Mouse (Mus musculus) MEL (cell line): ENCODE data around the gene Etfdh. TPM values are rescaled to one million over a fixed set of nuclear protein-coding genes. Genes with fewer than 3 reads are reported as not detected.

ENCODE experiments used
- DNase-seq: peaks from one replicate; pipeline ENCODE4 v3.0.0; 2011; ENCODE audit warnings: low read depth, low spot score
- H3K27ac ChIP-seq: 2 replicates; pipeline ENCODE4 v1.5.1; 2012; ENCODE audit warnings: low read depth, mild to moderate bottlenecking, control low read depth, low read length, moderate library complexity; ENCODE audit not compliant: control insufficient read depth
- H3K27me3 ChIP-seq, 2 experiments: fragments of 150-350 bp in 1 of 2; sonication (generic) in 1 of 2; 2 replicates each; pipeline ENCODE4 v1.6.1; 2012; ENCODE audit warnings: low read length in 2 of 2, mild to moderate bottlenecking in 2 of 2, improper control_type of control experiment in 1 of 2, moderate library complexity in 1 of 2; ENCODE audit not compliant: insufficient read depth in 2 of 2, control insufficient read depth in 1 of 2
- H3K36me3 ChIP-seq, 2 experiments: 2 replicates each; pipeline ENCODE4 v1.6.1; 2012 to 2014; ENCODE audit warnings: low read length in 2 of 2, improper control_type of control experiment in 1 of 2, inconsistent platforms in 1 of 2, mild to moderate bottlenecking in 1 of 2; ENCODE audit not compliant: insufficient read depth in 2 of 2, control insufficient read depth in 1 of 2
- H3K4me1 ChIP-seq, 2 experiments: fragments of 150-350 bp in 1 of 2; sonication (generic) in 1 of 2; 2 replicates each; pipeline ENCODE4 v1.6.1; 2012; ENCODE audit warnings: low read length in 2 of 2, improper control_type of control experiment in 1 of 2, mild to moderate bottlenecking in 1 of 2; ENCODE audit not compliant: insufficient read depth in 2 of 2, control insufficient read depth in 1 of 2
- H3K4me3 ChIP-seq, 2 experiments: fragments of 150-350 bp in 1 of 2; sonication (generic) in 1 of 2; 2 replicates each; pipeline ENCODE4 v1.5.1; 2012; ENCODE audit warnings: low read depth in 2 of 2, low read length in 2 of 2, mild to moderate bottlenecking in 2 of 2, moderate library complexity in 2 of 2, control low read depth in 1 of 2, improper control_type of control experiment in 1 of 2; ENCODE audit not compliant: control insufficient read depth in 1 of 2, insufficient read depth in 1 of 2
- H3K79me2 ChIP-seq: 2 replicates; pipeline ENCODE4 v1.6.1; 2012; ENCODE audit warnings: mild to moderate bottlenecking, low read length, moderate library complexity; ENCODE audit not compliant: control insufficient read depth, poor library complexity, insufficient read depth
- H3K9ac ChIP-seq: 2 replicates; pipeline ENCODE4 v1.6.1; 2012; ENCODE audit warnings: low read depth, mild to moderate bottlenecking, control low read depth, low read length, moderate library complexity; ENCODE audit not compliant: control insufficient read depth, poor library complexity, severe bottlenecking
- H3K9me3 ChIP-seq: fragments of 150-350 bp; sonication (generic); replicated peaks from 2 replicates; pipeline ENCODE4 v1.6.1; 2012; ENCODE audit warnings: mild to moderate bottlenecking, low read length, improper control_type of control experiment, moderate library complexity; ENCODE audit not compliant: insufficient read depth
- CTCF ChIP-seq, 3 experiments: IDR thresholded peaks in 2 of 3; conservative IDR thresholded peaks in 1 of 3; 2 replicates each; pipeline ENCODE4 v1.5.1; 2011 to 2012; ENCODE audit warnings: low read length in 3 of 3, low read depth in 2 of 3, mild to moderate bottlenecking in 2 of 3, improper control_type of control experiment in 1 of 3, inconsistent platforms in 1 of 3, mixed read lengths in 1 of 3, moderate library complexity in 1 of 3; ENCODE audit not compliant: control insufficient read depth in 1 of 3, insufficient read depth in 1 of 3, poor library complexity in 1 of 3, severe bottlenecking in 1 of 3
- ELF1 ChIP-seq: IDR thresholded peaks from 2 replicates; pipeline ENCODE4 v1.6.1; 2014; ENCODE audit warnings: low read depth, mild to moderate bottlenecking, inconsistent platforms, low read length, improper control_type of control experiment, moderate library complexity
- EP300 ChIP-seq, 2 experiments: IDR thresholded peaks; 2 replicates each; pipeline ENCODE4 v1.6.1; 2011; ENCODE audit warnings: improper control_type of control experiment in 2 of 2, low read length in 2 of 2, low read depth in 1 of 2, mild to moderate bottlenecking in 1 of 2
- MAX ChIP-seq: IDR thresholded peaks from 2 replicates; pipeline ENCODE4 v1.6.1; 2011; ENCODE audit warnings: low read length, improper control_type of control experiment
- MEF2A ChIP-seq: IDR thresholded peaks from 2 replicates; pipeline ENCODE4 v1.6.1; 2014; ENCODE audit warnings: low read depth, mild to moderate bottlenecking, inconsistent platforms, low read length, improper control_type of control experiment; ENCODE audit not compliant: poor library complexity, insufficient replicate concordance, severe bottlenecking; ENCODE audit errors: extremely low read depth
- MXI1 ChIP-seq: IDR thresholded peaks from 2 replicates; pipeline ENCODE4 v1.6.1; 2011; ENCODE audit warnings: mild to moderate bottlenecking, low read depth, low read length, improper control_type of control experiment
- NELFE ChIP-seq: IDR thresholded peaks from 2 replicates; pipeline ENCODE4 v1.6.1; 2011; ENCODE audit warnings: low read depth, low read length, improper control_type of control experiment
- POLR2AphosphoS5 ChIP-seq: IDR thresholded peaks from 2 replicates; pipeline ENCODE4 v1.6.1; 2012; ENCODE audit warnings: low read depth, borderline replicate concordance, mild to moderate bottlenecking, inconsistent platforms, low read length, moderate library complexity, mixed read lengths
- RCOR1 ChIP-seq: IDR thresholded peaks from 2 replicates; pipeline ENCODE4 v1.6.1; 2012; ENCODE audit warnings: low read depth, mild to moderate bottlenecking, inconsistent platforms, low read length, improper control_type of control experiment
- SIN3A ChIP-seq: IDR thresholded peaks from 2 replicates; pipeline ENCODE4 v1.6.1; 2012; ENCODE audit warnings: low read length, improper control_type of control experiment, inconsistent platforms
- ZNF384 ChIP-seq: IDR thresholded peaks from 2 replicates; pipeline ENCODE4 v1.6.1; 2012; ENCODE audit warnings: low read depth, mild to moderate bottlenecking, inconsistent platforms, low read length, improper control_type of control experiment
- polyA plus RNA-seq, 2 experiments: library from polyadenylated mRNA; stranded (reverse) in 1 of 2; unstranded in 1 of 2; fragments of >175 nt in 1 of 2; fragments of >200 nt in 1 of 2; gene quantifications; 2 replicates each; pipeline versions ENCODE4 v1.2.1 to v1.2.4; 2012; ENCODE audit warnings: low replicate concordance in 2 of 2, low read depth in 1 of 2; ENCODE audit not compliant: insufficient read length in 2 of 2, insufficient read depth in 1 of 2, missing spikeins in 1 of 2
- total RNA-seq: library from RNA; depleted of rRNA; stranded (reverse); fragments of 300-350 nt; gene quantifications from 2 replicates; pipeline ENCODE4 v1.2.3, GENCODE M21; 2012

Gene Etfdh
- total and polyA plus RNA-seq, 3 experiments = 37.6 to 47.7 TPM; not detected in 1

GRCm38 (mm10) chr3:79572399-79572798 lies 56.9 kb downstream of the Etfdh start:
- Histone ChIP-seq H3K4me3 (no peak overlapping the region), H3K9me3 (no peaks in the 10 kb centered on the region), H3K79me2 (peaks cover 1% of the 10 kb centered on the region), H3K4me1 (peaks cover 16 to 22% of the 10 kb centered on the region in 2 experiments), H3K27me3 (no peaks in the 10 kb centered on the region), H3K36me3 (peaks cover 0 to 15% of the 10 kb centered on the region in 2 experiments; a peak in 2 of 4 replicates)
- DNase-seq = no peak
- TF ChIP-seq RCOR1 = no peak
- TF ChIP-seq, all 39 proteins: peak for 0
- H3K9ac ChIP-seq = no peak overlapping the region
- H3K27ac ChIP-seq = no peak overlapping the region

- Histone ChIP-seq H3K27ac (peak overlapping the region; percentile 16; the same call in 1 of the 2 replicates), H3K9me3 (no peaks in the 10 kb centered on the region), H3K27me3 (no peaks in the 10 kb centered on the region), H3K4me3 (peak overlapping the region in 1 of 2 experiments; percentile 24; a peak in 1 of 4 replicates), H3K9ac (no peak overlapping the region; the same call in 1 of the 2 replicates), H3K79me2 (peaks cover 23% of the 10 kb centered on the region), H3K4me1 (peaks cover 15 to 19% of the 10 kb centered on the region in 2 experiments; a peak in 3 of 4 replicates), H3K36me3 (peaks cover 0 to 18% of the 10 kb centered on the region in 2 experiments; a peak in 2 of 4 replicates)
- TF ChIP-seq MAX (0 out of 2 replicates have a peak, but pooled peaks have one; percentile 15), MXI1 (0 out of 2 replicates have a peak, but pooled peaks have one; percentile 59), NELFE (no peak), ELF1 (0 out of 2 replicates have a peak, but pooled peaks have one; percentile 38)
- peak; percentile 55 for DNase-seq
Measured at GRCm38 (mm10) chr3:79569351-79569681, 60.0 kb downstream of the Etfdh start.

- Histone ChIP-seq H3K4me1 (peaks cover 12 to 19% of the 10 kb centered on the region in 2 experiments; a peak in 3 of 4 replicates), H3K9ac (peak overlapping the region; percentile 71), H3K79me2 (peaks cover 23% of the 10 kb centered on the region), H3K9me3 (no peaks in the 10 kb centered on the region), H3K27ac (peak overlapping the region; percentile 70), H3K27me3 (no peaks in the 10 kb centered on the region), H3K36me3 (peaks cover 0 to 16% of the 10 kb centered on the region in 2 experiments; a peak in 2 of 4 replicates), H3K4me3 (peak overlapping the region; percentile 23 to 35; a peak in 2 of 4 replicates)
- DNase-seq = peak; percentile 46
- TF ChIP-seq RCOR1 = no peak
- TF ChIP-seq ZNF384 = peak; percentile 53
- no peak for TF ChIP-seq MEF2A
- no peak for TF ChIP-seq NELFE
- TF ChIP-seq POLR2AphosphoS5 = no peak
- TF ChIP-seq CTCF (IDR thresholded peaks at IDR 0.05 in 2 of 3, conservative IDR thresholded peaks at IDR 0.05 in 1 of 3; ENCODE audit: control insufficient read depth in 1 of 3, insufficient read depth in 1 of 3, low read depth in 2 of 3, low read length in 3 of 3, poor library complexity in 1 of 3, severe bottlenecking in 1 of 3) = peak; percentile 17 to 30 (median 26); a peak in 2 of 6 replicates
- peak; percentile 1; the same call in 1 of the 2 replicates for TF ChIP-seq SIN3A
- no peak for TF ChIP-seq EP300 (IDR thresholded peaks at IDR 0.05; ENCODE audit: low read depth in 1 of 2, low read length in 2 of 2)
Measured at GRCm38 (mm10) chr3:79568629-79569350, 60.5 kb downstream of the Etfdh start.
